Mouse (Mus musculus) megakaryocyte, adult 5-6 weeks (primary cell): Measurements from ENCODE around the gene Tmed1. TPM values are rescaled to one million over a fixed set of nuclear protein-coding genes. Genes with fewer than 3 reads are reported as not detected.
"Not testable (repeated sequence)": the region's sequence is repeated elsewhere in the genome, so short reads cannot be mapped to it uniquely, and the experiment has no call there.

ENCODE experiments used
- ATAC-seq: 2 replicates; pipeline ENCODE4 v1.8.0; 2016; ENCODE audit warnings: mild to moderate bottlenecking, inconsistent platforms; ENCODE audit not compliant: poor library complexity, severe bottlenecking
- total RNA-seq, 2 experiments: library from RNA; stranded (forward) in 1 of 2; stranded (reverse) in 1 of 2; fragments of 153-499, 151-499 nt in 1 of 2; fragments of 221-1000, 200-1000 nt in 1 of 2; gene quantifications; 2 replicates each; pipeline versions ENCODE4 v1.2.3 to v1.2.4; 2015 to 2017

Gene Tmed1
- total RNA-seq, 2 experiments from 2014 or later = 5.4 to 9.3 TPM

DNA sequence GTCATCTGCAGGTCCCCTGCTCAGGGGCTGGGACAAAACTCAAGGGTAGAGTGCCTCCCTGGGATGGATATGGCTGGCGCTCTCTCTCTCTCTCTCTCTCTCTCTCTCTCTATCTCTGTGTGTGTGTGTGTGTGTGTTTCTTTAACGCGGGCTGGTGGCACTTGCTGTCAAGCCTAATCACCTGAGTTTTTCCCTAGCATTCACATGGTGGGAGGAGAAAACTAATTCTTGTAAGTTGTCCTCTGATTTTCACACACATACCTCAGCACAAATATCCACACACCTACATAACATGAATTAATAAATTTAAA, 16.5 kb upstream of the Tmed1 start:
- no peak for ATAC-seq

- peak; percentile 91 for ATAC-seq
Observed at GRCm38 (mm10) chr9:21525937-21526633, 16.0 kb upstream of the Tmed1 start, which contains the start of gene AB124611. Gene AB124611 (plus strand): TSS chr9:21526176.

- ATAC-seq = peak; percentile 45
Observed at GRCm38 (mm10) chr9:21525142-21525936, 15.3 kb upstream of the Tmed1 start.

GRCm38 (mm10) chr9:21518690-21519089, 8.6 kb upstream of the Tmed1 start:
- not testable (repeated sequence) for ATAC-seq

GRCm38 (mm10) chr9:21517947-21518495, 8.0 kb upstream of the Tmed1 start:
- ATAC-seq = no peak

- no peak for ATAC-seq
Observed at GRCm38 (mm10) chr9:21513466-21513865, 3.4 kb upstream of the Tmed1 start.

GRCm38 (mm10) chr9:21511052-21511451, 1.0 kb upstream of the Tmed1 start:
- no peak for ATAC-seq

GRCm38 (mm10) chr9:21510689-21511015, 600 bp upstream of the Tmed1 start:
- peak; percentile 8; the same call in 1 of the 2 replicates for ATAC-seq

GRCm38 (mm10) chr9:21508871-21509404, 1.1 kb downstream of the Tmed1 start:
- no peak for ATAC-seq

DNA sequence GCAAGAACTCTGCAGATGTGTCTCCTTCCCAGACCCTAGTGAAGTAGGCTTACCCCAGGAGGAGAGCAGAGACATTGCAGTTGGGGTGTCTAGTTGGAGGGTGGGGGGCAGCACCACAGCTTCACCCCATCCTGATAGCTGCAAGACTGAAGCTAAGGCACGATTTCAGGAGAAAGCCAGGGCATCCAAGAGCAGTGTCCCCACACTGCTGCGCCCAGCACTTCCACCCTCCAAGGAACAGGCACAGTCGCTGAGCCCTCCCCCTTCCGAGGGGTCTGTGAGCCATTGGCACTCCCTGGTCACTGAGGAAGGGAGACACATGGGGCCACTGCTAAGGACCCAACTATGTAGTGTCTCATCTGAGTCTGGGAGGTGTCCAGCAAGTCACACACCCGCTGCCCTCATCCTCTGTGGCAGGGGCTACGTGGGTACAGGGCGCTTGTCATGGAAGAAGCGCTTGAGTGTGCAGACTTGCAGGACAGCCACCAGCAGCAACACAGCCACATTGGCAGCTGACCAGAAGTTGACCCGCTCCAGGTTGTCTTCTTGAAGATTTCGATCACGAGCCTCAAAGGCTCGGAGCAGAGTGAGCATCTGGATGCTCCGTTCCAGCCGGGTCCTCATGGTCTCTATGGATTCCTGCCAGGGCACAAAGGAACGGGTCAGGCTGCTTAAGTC, 2.2 kb downstream of the Tmed1 start:
- ATAC-seq = no peak

DNA sequence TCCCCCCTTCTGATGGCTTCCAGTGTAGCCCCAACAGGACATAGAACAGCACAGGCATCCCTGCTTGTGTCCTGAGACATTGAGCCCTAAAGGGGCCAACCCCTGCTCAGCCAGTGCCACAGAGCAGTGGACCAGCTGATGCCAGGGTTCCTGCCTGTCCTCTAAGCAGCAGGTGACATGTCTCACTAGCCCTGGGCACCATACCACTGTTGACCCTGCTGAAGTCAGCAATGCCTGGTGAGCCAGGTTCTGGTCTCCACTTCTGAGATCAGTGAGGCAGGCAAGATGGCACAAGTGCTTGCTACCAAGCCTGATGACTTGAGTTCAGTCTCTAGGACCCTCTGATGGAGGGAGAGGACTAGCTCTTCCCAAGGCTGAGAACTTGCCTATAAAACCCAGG, 4.3 kb downstream of the Tmed1 start:
- ATAC-seq = no peak

- ATAC-seq = no peak
Observed at GRCm38 (mm10) chr9:21503352-21503751, 6.7 kb downstream of the Tmed1 start.

DNA sequence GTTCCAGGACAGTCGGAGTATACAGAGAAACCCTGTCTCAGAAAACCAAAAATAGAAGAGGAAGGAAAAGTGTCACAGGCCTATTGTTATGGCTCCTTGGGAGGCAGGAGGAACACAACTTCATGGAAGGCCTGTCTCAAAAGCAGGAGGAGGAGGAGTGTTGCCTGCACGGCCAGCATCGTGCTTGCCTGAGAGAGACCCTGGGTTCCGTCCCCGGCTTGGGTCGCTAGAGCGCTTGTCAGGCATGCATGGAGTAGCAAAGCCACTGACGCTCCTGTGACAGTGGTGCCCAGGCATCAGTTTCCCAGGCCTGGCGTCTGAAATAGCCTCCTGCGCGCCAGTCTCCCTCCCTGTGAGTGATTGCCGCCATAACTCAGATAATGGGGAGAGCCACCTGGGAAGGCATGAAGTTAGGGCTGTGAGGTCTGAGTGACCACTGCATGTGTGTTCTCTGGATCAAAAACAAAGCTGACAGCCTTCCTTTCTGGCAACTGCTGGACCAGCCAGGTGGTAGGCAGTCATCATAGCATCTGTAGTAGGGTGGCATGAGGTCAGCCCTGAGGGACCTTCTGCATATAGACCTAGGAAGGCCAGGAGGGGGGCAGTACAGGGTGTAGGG, 11.7 kb downstream of the Tmed1 start:
- no peak for ATAC-seq

DNA sequence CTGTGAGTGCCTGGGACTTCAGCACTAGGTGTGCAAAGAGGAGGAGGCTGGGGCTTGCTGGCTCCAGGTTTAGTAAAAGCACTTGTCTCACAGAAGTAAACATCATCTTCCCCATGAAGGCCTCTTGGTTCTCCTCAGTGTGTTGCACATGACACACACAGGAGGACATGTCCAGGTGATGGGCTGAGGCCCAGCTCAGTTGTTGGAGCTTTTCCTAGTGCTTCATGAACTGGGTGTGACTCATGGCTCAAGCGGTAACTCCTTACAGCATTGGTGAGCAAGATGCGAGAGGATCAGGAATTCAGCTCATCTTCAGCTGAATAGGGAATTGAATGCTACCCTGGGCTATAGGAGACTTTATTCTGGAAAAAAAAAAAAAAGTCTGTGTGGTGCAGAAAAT, 12.4 kb downstream of the Tmed1 start:
- ATAC-seq = no peak

- no peak for ATAC-seq
Observed at GRCm38 (mm10) chr9:21497050-21497542, 13.0 kb downstream of the Tmed1 start.

DNA sequence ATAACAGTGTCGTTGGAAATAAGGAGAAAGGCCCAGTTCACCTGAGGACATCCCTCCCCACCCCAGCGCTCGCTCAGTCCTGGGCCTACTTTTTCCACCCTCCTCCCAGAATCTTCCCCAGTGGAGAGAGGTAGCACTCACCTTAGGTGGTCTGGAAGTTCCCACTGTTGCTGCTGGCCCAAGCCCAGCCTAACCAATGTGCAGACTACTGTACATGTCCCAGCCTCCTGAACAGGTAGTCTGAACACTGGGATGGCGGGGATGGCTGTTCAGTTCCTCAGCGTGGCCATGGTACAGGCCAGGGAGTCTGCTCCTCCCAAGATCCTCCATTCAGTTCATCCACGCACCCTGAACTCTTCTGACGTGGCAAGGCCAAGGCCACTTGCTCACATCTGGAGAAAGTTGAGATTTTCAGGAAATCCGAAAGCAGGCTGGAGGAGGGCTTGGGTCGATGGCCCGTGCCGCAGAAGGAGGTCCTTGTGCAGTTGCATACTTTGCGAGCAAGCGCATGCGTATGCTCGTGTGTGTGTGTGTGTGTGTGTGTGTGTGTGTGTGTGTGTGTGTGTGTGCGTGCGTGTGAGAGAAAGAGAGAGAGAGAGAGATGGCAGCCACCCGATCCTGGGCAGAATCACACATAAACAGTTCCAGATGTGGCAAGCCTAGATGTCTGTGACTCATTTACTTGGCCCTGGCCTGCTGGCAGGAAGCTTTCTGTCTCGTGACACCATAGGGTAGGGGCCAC, 13.6 kb downstream of the Tmed1 start:
- ATAC-seq = no peak

DNA sequence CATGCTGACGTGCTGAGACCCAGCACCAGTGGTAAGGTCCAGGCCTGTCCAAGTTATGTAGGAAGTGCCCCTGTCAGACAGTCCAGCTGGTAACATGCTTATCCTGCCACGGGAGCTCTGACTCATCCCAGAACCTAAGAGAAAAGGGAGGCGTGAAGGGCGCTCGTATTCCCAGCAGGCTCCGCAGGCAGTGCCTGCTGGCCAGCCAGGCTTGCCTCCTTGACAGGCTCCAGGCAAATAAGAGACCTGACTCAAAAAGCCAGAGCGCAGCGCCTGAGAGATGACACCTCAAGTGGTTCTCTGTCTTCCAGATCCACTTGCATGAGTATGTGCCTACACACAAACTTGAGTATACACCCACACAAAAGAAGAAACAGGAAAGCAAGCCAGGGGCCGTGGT, 15.3 kb downstream of the Tmed1 start:
- ATAC-seq = no peak

GRCm38 (mm10) chr9:21493907-21494306, 16.1 kb downstream of the Tmed1 start:
- no peak for ATAC-seq

- ATAC-seq = no peak
Observed at GRCm38 (mm10) chr9:21490696-21491095, 19.4 kb downstream of the Tmed1 start.

DNA sequence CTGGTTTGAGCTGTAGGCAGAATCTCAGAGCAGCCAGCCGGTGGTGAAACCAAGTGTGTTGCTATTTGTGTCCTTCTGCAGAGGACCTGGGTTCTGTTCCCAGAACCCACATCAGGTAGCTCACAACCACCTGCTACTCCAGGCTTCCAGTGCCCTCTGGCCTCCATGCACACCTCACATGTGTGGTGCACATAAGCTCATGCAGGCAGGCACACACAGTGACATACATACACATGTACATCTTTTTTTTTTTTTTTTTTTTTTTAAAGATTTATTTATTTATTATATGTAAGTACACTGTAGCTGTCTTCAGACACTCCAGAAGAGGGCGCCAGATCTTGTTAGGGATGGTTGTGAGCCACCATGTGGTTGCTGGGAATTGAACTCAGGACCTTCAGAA, 21.8 kb downstream of the Tmed1 start:
- ATAC-seq = not testable (repeated sequence)
